ENCODE assay signal across 8 mouse cellular contexts in the genomic region with DNA sequence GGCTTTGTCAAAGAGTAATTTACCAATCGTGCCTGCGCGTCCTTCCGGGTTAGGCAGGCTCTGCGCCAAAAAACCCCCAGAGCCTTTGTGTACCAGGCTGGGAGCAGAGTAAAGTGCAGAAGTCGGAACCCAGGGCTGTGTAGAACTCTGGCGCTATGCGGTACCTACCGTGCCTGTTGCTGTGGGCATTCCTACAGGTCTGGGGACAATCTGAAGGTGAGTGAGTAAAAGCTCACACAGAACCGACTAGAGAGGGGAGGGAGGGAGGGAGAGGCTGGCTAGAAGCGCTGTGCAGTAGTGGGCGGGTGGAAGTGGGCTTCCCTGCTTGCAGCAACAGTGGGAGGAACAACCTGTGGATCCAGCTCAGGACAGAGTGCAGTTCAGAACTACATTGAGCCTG. TPM values are rescaled to one million over a fixed set of nuclear protein-coding genes. Genes with fewer than 3 reads are reported as not detected.
DNase-seq lines count a peak whose midpoint lies in the region; TF ChIP-seq lines count a peak whose summit lies in the region.

No protein-coding gene starts in this region.

- H3K4me3 ChIP-seq in lung, adult 2 months (replicated peaks; ENCODE audit: extremely low read depth, low read depth, low read length), result peak overlapping the region; percentile 63
- H3K4me3 ChIP-seq in embryonic fibroblast, embryonic 13.5 days (ENCODE audit: insufficient read depth, low read length), result peak overlapping the region; percentile 1; the same call in 1 of the 2 replicates

- no peak overlapping the region for H3K27ac ChIP-seq in embryonic fibroblast, embryonic 13.5 days (ENCODE audit: insufficient read depth, low read length)

- peaks cover 3% of the 10 kb centered on the region; the same call in 1 of the 2 replicates for H3K4me1 ChIP-seq in lung, adult 2 months (ENCODE audit: control insufficient read depth, insufficient read depth, low read length)
- H3K4me1 ChIP-seq in embryonic fibroblast, embryonic 13.5 days (ENCODE audit: control insufficient read depth, insufficient read depth, low read length), result no peaks in the 10 kb centered on the region

- TF ChIP-seq CTCF in lung, adult 2 months (IDR thresholded peaks at IDR 0.05; ENCODE audit: insufficient read depth, low read length), result no peak
- no peak for TF ChIP-seq CTCF in embryonic fibroblast, embryonic 13.5 days (IDR thresholded peaks at IDR 0.05; ENCODE audit: borderline replicate concordance, insufficient read depth, low read length)

- no peak for DNase-seq in lung, adult 2 months
- no peak for DNase-seq in lung, adult 18-20 months
- peak; percentile 33 to 43 for DNase-seq in kidney, postnatal 4 days
- DNase-seq in naive thymus-derived CD4-positive, alpha-beta T cell, adult 2 months (ENCODE audit: low read depth), result peak; percentile 50
- DNase-seq in urinary bladder, adult 18-20 months (ENCODE audit: low spot score in 2 of 2), result no peak
- no peak for DNase-seq in spleen, postnatal 4 days (ENCODE audit: low spot score in 2 of 2)
- DNase-seq in cerebellum, adult 18-20 months, result no peak

- no peak for TF ChIP-seq POLR2A in lung, adult 2 months (IDR thresholded peaks at IDR 0.05; ENCODE audit: borderline replicate concordance, extremely low read depth, low read depth, low read length)
- TF ChIP-seq POLR2A in embryonic fibroblast, embryonic 13.5 days (IDR thresholded peaks at IDR 0.05; ENCODE audit: low read depth, low read length), result no peak

- 15% methylated on average over 12 of the region's 12 CpGs for WGBS in lung, adult 2 months

RNA-seq across cellular contexts. Expression of a gene that starts 12.8 kb away (rescaled TPM):
- 18.3 and 19.4 TPM in 2 replicates for polyA plus RNA-seq in lung, adult 2 months (2012; rRNA removed)
- 7.7 and 9.6 TPM in 2 replicates for polyA plus RNA-seq in embryonic fibroblast, embryonic 13.5 days (2011; ENCODE audit: insufficient read length, low read depth, missing spikeins)

Comparison
In these comparisons a context has a peak if more than half of its experiments do, and no peak if none do; other contexts are left out.
1. DNase-seq: peak in kidney, postnatal 4 days (2 of 2) and naive thymus-derived CD4-positive, alpha-beta T cell, adult 2 months (single experiment); none in lung, adult 2 months (single experiment), lung, adult 18-20 months (0 of 2), urinary bladder, adult 18-20 months (0 of 2), spleen, postnatal 4 days (0 of 2) and cerebellum, adult 18-20 months (0 of 2).